Mouse (Mus musculus): ENCODE results near the gene Lrrc26.

Lrrc26 gene

GRCm38 (mm10) chr2:25265897-25266656 is 23.6 kb upstream of the Lrrc26 start:
- no peak for DNase-seq (ENCODE audit: low spot score in 2 of 2)

- no peak for DNase-seq (ENCODE audit: low spot score in 2 of 2)
These were observed 23.0 kb upstream of the Lrrc26 start for GRCm38 (mm10) chr2:25266720-25267119.

GRCm38 (mm10) chr2:25267241-25267640 is 22.5 kb upstream of the Lrrc26 start:
- DNase-seq (ENCODE audit: low spot score in 2 of 2): no peak

GRCm38 (mm10) chr2:25267746-25268309 is 21.9 kb upstream of the Lrrc26 start:
- DNase-seq (ENCODE audit: low spot score in 2 of 2): no peak

- peak; percentile 95 to 97 for DNase-seq (ENCODE audit: low spot score in 2 of 2)
These were observed 17.7 kb upstream of the Lrrc26 start, which contains the start of the genes Ssna1 and Anapc2 for GRCm38 (mm10) chr2:25271827-25272511. Ssna1 (minus strand) TSS chr2:25272438. Anapc2 (plus strand) TSS chr2:25272478.

GRCm38 (mm10) chr2:25272515-25272914 is 17.2 kb upstream of the Lrrc26 start:
- no peak for DNase-seq (ENCODE audit: low spot score in 2 of 2)

- no peak for DNase-seq (ENCODE audit: low spot score in 2 of 2)
These were observed 16.7 kb upstream of the Lrrc26 start for GRCm38 (mm10) chr2:25273010-25273409.

GRCm38 (mm10) chr2:25278928-25279882 is 10.5 kb upstream of the Lrrc26 start:
- peak in 1 of 2 experiments; percentile 39 for DNase-seq (ENCODE audit: low spot score in 2 of 2)

GRCm38 (mm10) chr2:25285551-25285950 is 4.2 kb upstream of the Lrrc26 start:
- no peak for DNase-seq (ENCODE audit: low spot score in 2 of 2)

GRCm38 (mm10) chr2:25286314-25286713 is 3.4 kb upstream of the Lrrc26 start:
- no peak for DNase-seq (ENCODE audit: low spot score in 2 of 2)

- DNase-seq (ENCODE audit: low spot score in 2 of 2): no peak
These were observed 2.7 kb upstream of the Lrrc26 start for GRCm38 (mm10) chr2:25286837-25287636.

GRCm38 (mm10) chr2:25287927-25288649 is 1.6 kb upstream of the Lrrc26 start, which contains the start of gene Tmem210:
Tmem210 (plus strand) TSS chr2:25288145.
- no peak for DNase-seq (ENCODE audit: low spot score in 2 of 2)

- DNase-seq (ENCODE audit: low spot score in 2 of 2): no peak
These were observed 875 bp upstream of the Lrrc26 start for GRCm38 (mm10) chr2:25288734-25289345.

- peak; percentile 68 to 69 for DNase-seq (ENCODE audit: low spot score in 2 of 2)
These were observed 543 bp downstream of the Lrrc26 start for GRCm38 (mm10) chr2:25290101-25290815.

- DNase-seq (ENCODE audit: low spot score in 2 of 2): no peak
These were observed 1.1 kb downstream of the Lrrc26 start for GRCm38 (mm10) chr2:25290816-25291130.

GRCm38 (mm10) chr2:25291184-25292053 is 1.7 kb downstream of the Lrrc26 start:
- DNase-seq (ENCODE audit: low spot score in 2 of 2): no peak

- DNase-seq (ENCODE audit: low spot score in 2 of 2): no peak
These were observed 2.4 kb downstream of the Lrrc26 start for GRCm38 (mm10) chr2:25292054-25292544.

GRCm38 (mm10) chr2:25292856-25293255 is 3.1 kb downstream of the Lrrc26 start:
- DNase-seq (ENCODE audit: low spot score in 2 of 2): no peak

Measured in right cerebral cortex, postnatal 36 days (tissue).